Mouse (Mus musculus): ENCODE results near the gene Casp7.

Casp7 gene

GRCm38 (mm10) chr19:56474869-56475550, 78.1 kb downstream of the Casp7 start:
- no peak for DNase-seq

GRCm38 (mm10) chr19:56476546-56476945, 79.6 kb downstream of the Casp7 start:
- DNase-seq: no peak

- DNase-seq: no peak
These were observed 80.3 kb downstream of the Casp7 start for GRCm38 (mm10) chr19:56477253-56477652.

- no peak for DNase-seq
These were observed 80.9 kb downstream of the Casp7 start for GRCm38 (mm10) chr19:56477832-56478231.

- no peak for DNase-seq
These were observed 87.9 kb downstream of the Casp7 start for GRCm38 (mm10) chr19:56484630-56485375.

GRCm38 (mm10) chr19:56485376-56486271, 88.7 kb downstream of the Casp7 start:
- DNase-seq: no peak

GRCm38 (mm10) chr19:56486926-56487325, 90.0 kb downstream of the Casp7 start:
- DNase-seq: no peak

- DNase-seq: no peak
These were observed 90.4 kb downstream of the Casp7 start for GRCm38 (mm10) chr19:56487339-56487738.

GRCm38 (mm10) chr19:56489601-56490000, 92.7 kb downstream of the Casp7 start:
- no peak for DNase-seq

All from right cerebral cortex, postnatal 4 days (tissue).